Comparison of ENCODE assay signal across 17 mouse cellular contexts in the genomic region with DNA sequence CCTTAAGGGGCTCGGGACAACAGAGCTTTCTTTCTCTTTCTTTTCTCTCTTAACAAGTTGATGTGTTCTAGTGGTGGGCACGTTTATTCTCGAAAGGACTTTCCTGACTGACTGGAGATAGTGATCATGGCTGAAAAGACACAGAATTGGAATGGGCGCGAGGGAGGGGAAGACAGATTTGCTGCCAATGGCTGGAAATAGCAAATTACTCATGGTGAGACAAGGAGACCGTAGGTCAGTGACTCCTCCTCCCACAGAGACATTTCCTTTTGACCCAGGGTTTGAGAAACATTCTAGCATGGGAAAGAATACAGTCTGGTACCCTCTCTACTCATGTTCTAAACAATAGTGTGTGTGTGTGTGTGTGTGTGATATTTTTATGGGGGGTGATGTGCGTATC. TPM values are rescaled to one million over a fixed set of nuclear protein-coding genes. Genes with fewer than 3 reads are reported as not detected.
A peak's percentile ranks its signal among the peaks of the same experiment; 100 is the strongest.
DNase-seq lines count a peak whose midpoint lies in the region; ATAC-seq and TF ChIP-seq lines count a peak whose summit lies in the region.
"Had no signal": no experiment of that assay in that cellular context is flagged by ENCODE, and none has a peak within 500 bp of the region (broad histone marks: within the 10 kb centered on the region; RNA-seq: fewer than 3 reads in every experiment).

No protein-coding gene starts in this region.

- 43% methylated on average over 7 of the region's 7 CpGs for WGBS in heart, embryonic 13.5 days
- WGBS in kidney, postnatal 0 days: 35% methylated on average over 7 of the region's 7 CpGs

- H3K9ac ChIP-seq in heart, embryonic 13.5 days: no peak overlapping the region
- H3K9ac ChIP-seq in kidney, postnatal 0 days (ENCODE audit: low read depth, low read length): no peak overlapping the region
- H3K9ac ChIP-seq: embryonic facial prominence, embryonic 13.5 days; hindbrain, embryonic 14.5 days; neural tube, embryonic 13.5 days had no signal

- no peak for ATAC-seq in heart, embryonic 13.5 days (ENCODE audit: extremely low read depth, insufficient number of reproducible peaks, low FRiP score, low TSS enrichment)
- ATAC-seq in kidney, postnatal 0 days (replicated peaks; ENCODE audit: low FRiP score, low read depth): no peak
- ATAC-seq: intestine, postnatal 0 days had no signal

- 0 out of 2 replicates have a peak overlapping the region, but pooled peaks have one; percentile 21 for H3K27ac ChIP-seq in heart, embryonic 13.5 days (replicated peaks)
- no peak overlapping the region for H3K27ac ChIP-seq in kidney, postnatal 0 days
- H3K27ac ChIP-seq: embryonic facial prominence, embryonic 13.5 days; hindbrain, embryonic 14.5 days; left cerebral cortex, adult 2 months; neural tube, embryonic 13.5 days had no signal

- no peaks in the 10 kb centered on the region for H3K36me3 ChIP-seq in heart, embryonic 13.5 days
- H3K36me3 ChIP-seq in kidney, postnatal 0 days (ENCODE audit: insufficient read depth, low read length): no peaks in the 10 kb centered on the region
- H3K36me3 ChIP-seq: embryonic facial prominence, embryonic 13.5 days; neural tube, embryonic 13.5 days had no signal

- TF ChIP-seq CTCF in kidney, postnatal 0 days (IDR thresholded peaks at IDR 0.05; ENCODE audit: low read depth): no peak

- DNase-seq in heart, adult 8-10 months (ENCODE audit: low spot score): no peak
- DNase-seq in kidney, postnatal 0 days (ENCODE audit: low spot score): peak; percentile 17
- DNase-seq in kidney, adult 11 months: no peak
- DNase-seq in 3T3-L1 (ENCODE audit: low read depth, low spot score): peak; percentile 69
- DNase-seq in NIH3T3 (ENCODE audit: low read depth): peak; percentile 70
- DNase-seq in testis, postnatal 14 days (ENCODE audit: low spot score): no peak
- no peak for DNase-seq in right cerebral cortex, postnatal 25 days
- DNase-seq: cerebellum, adult 11 months; cerebellum, postnatal 36 days; gastrocnemius, postnatal 36 days; lung, adult 18-20 months had no signal

- H3K4me3 ChIP-seq in heart, embryonic 13.5 days: no peak overlapping the region
- H3K4me3 ChIP-seq in kidney, postnatal 0 days (replicated peaks; ENCODE audit: low read depth, low read length): no peak overlapping the region
- H3K4me3 ChIP-seq: embryonic facial prominence, embryonic 13.5 days; left cerebral cortex, adult 2 months; neural tube, embryonic 13.5 days had no signal

- H3K27me3 ChIP-seq in heart, embryonic 13.5 days (replicated peaks): no peaks in the 10 kb centered on the region
- no peaks in the 10 kb centered on the region for H3K27me3 ChIP-seq in kidney, postnatal 0 days (ENCODE audit: insufficient read depth, low read length)
- H3K27me3 ChIP-seq: embryonic facial prominence, embryonic 13.5 days; neural tube, embryonic 13.5 days had no signal

- H3K4me1 ChIP-seq in heart, embryonic 13.5 days: peaks cover 22% of the 10 kb centered on the region
- H3K4me1 ChIP-seq in kidney, postnatal 0 days (replicated peaks; ENCODE audit: insufficient read depth, low read length): no peaks in the 10 kb centered on the region
- H3K4me1 ChIP-seq: neural tube, embryonic 13.5 days had no signal

- H3K4me2 ChIP-seq in heart, embryonic 13.5 days: peak overlapping the region; percentile 34
- peak overlapping the region; percentile 10; the same call in 1 of the 2 replicates for H3K4me2 ChIP-seq in kidney, postnatal 0 days (ENCODE audit: low read length)
- H3K4me2 ChIP-seq: embryonic facial prominence, embryonic 13.5 days; hindbrain, embryonic 14.5 days; neural tube, embryonic 13.5 days had no signal

- H3K9me3 ChIP-seq in heart, embryonic 13.5 days: no peaks in the 10 kb centered on the region
- no peaks in the 10 kb centered on the region for H3K9me3 ChIP-seq in kidney, postnatal 0 days (replicated peaks; ENCODE audit: low read length)
- H3K9me3 ChIP-seq: embryonic facial prominence, embryonic 13.5 days; neural tube, embryonic 13.5 days had no signal

RNA-seq across cellular contexts. Expression of a gene that starts 46.6 kb away (rescaled TPM):
- polyA plus RNA-seq in heart, embryonic 13.5 days (2015; fragmentation: Nextera tagmentation; extraction: Ambion mirVana): 50.2 and 50.8 TPM in 2 replicates
- 10 to 100 TPM; 60.4 to 74.1 (median 71.4) TPM for total RNA-seq in heart, adult 8-10 months (2022)
- 14.1 and 18.2 TPM in 2 replicates for polyA plus RNA-seq in kidney, postnatal 0 days (2015; fragmentation: Nextera tagmentation; extraction: Ambion mirVana)

Comparison
In these comparisons a context has a peak if more than half of its experiments do, and no peak if none do; other contexts are left out.
1. DNase-seq: peak in kidney, postnatal 0 days (single experiment), 3T3-L1 (single experiment) and NIH3T3 (single experiment); none in heart, adult 8-10 months (single experiment), kidney, adult 11 months (single experiment), testis, postnatal 14 days (single experiment) and right cerebral cortex, postnatal 25 days (single experiment).